8 mouse cellular contexts compared by ENCODE assay signal in genomic region chr2:148677801-148678200, GRCm38 (mm10). TPM values are rescaled to one million over a fixed set of nuclear protein-coding genes. Genes with fewer than 3 reads are reported as not detected.
DNase-seq lines count a peak whose midpoint lies in the region; ATAC-seq and TF ChIP-seq lines count a peak whose summit lies in the region.

No protein-coding gene starts in this region.

- ATAC-seq in embryonic facial prominence, embryonic 15.5 days (ENCODE audit: insufficient number of reproducible peaks, low FRiP score, low TSS enrichment, low read depth): 0 out of 2 replicates have a peak, but pooled peaks have one; percentile 21
- ATAC-seq in heart, embryonic 13.5 days (ENCODE audit: extremely low read depth, insufficient number of reproducible peaks, low FRiP score, low TSS enrichment): no peak
- peak; percentile 16; the same call in 1 of the 2 replicates for ATAC-seq in kidney, postnatal 0 days (replicated peaks; ENCODE audit: low FRiP score, low read depth)
- no peak for ATAC-seq in limb, embryonic 15.5 days (ENCODE audit: insufficient number of reproducible peaks, low FRiP score, low TSS enrichment, low read depth)
- peak; percentile 60 for ATAC-seq in neural tube, embryonic 11.5 days (ENCODE audit: insufficient read depth, low FRiP score, low TSS enrichment)

- WGBS in embryonic facial prominence, embryonic 15.5 days: 9% methylated on average over 26 of the region's 26 CpGs
- WGBS in heart, embryonic 13.5 days: 6% methylated on average over 26 of the region's 26 CpGs
- WGBS in kidney, postnatal 0 days: 12% methylated on average over 26 of the region's 26 CpGs
- WGBS in limb, embryonic 15.5 days: 11% methylated on average over 26 of the region's 26 CpGs
- 3% methylated on average over 26 of the region's 26 CpGs for WGBS in neural tube, embryonic 11.5 days

- peak overlapping the region; percentile 12; the same call in 1 of the 2 replicates for H3K9ac ChIP-seq in embryonic facial prominence, embryonic 15.5 days
- peak overlapping the region; percentile 75 for H3K9ac ChIP-seq in heart, embryonic 13.5 days
- peak overlapping the region; percentile 55 for H3K9ac ChIP-seq in kidney, postnatal 0 days (ENCODE audit: low read depth, low read length)
- no peak overlapping the region for H3K9ac ChIP-seq in limb, embryonic 15.5 days
- peak overlapping the region; percentile 19; the same call in 1 of the 2 replicates for H3K9ac ChIP-seq in neural tube, embryonic 11.5 days (ENCODE audit: low read length)

- peak; percentile 45 for DNase-seq in cerebellum, adult 11-12 months
- no peak for DNase-seq in cerebellum, adult 11 months
- peak; percentile 86 for DNase-seq in kidney, postnatal 0 days (ENCODE audit: low spot score)
- peak; percentile 84 for DNase-seq in neural tube, embryonic 11.5 days (ENCODE audit: low spot score)
- DNase-seq in urinary bladder, adult 2 months (ENCODE audit: low spot score): peak; percentile 39

- H3K27me3 ChIP-seq in embryonic facial prominence, embryonic 15.5 days: no peaks in the 10 kb centered on the region
- H3K27me3 ChIP-seq in heart, embryonic 13.5 days (replicated peaks): no peaks in the 10 kb centered on the region
- H3K27me3 ChIP-seq in kidney, postnatal 0 days (ENCODE audit: insufficient read depth, low read length): no peaks in the 10 kb centered on the region
- no peaks in the 10 kb centered on the region for H3K27me3 ChIP-seq in limb, embryonic 15.5 days
- no peaks in the 10 kb centered on the region for H3K27me3 ChIP-seq in neural tube, embryonic 11.5 days (ENCODE audit: control insufficient read depth, insufficient read depth, low read length)

- TF ChIP-seq CTCF in kidney, postnatal 0 days (IDR thresholded peaks at IDR 0.05; ENCODE audit: low read depth): no peak

- H3K4me2 ChIP-seq in embryonic facial prominence, embryonic 15.5 days (replicated peaks): peak overlapping the region; percentile 50
- peak overlapping the region; percentile 69 for H3K4me2 ChIP-seq in heart, embryonic 13.5 days
- peak overlapping the region; percentile 61 for H3K4me2 ChIP-seq in kidney, postnatal 0 days (ENCODE audit: low read length)
- H3K4me2 ChIP-seq in limb, embryonic 15.5 days: peak overlapping the region; percentile 39
- peak overlapping the region; percentile 43 for H3K4me2 ChIP-seq in neural tube, embryonic 11.5 days (ENCODE audit: low read depth)

- peak overlapping the region; percentile 46 for H3K4me3 ChIP-seq in embryonic facial prominence, embryonic 15.5 days (replicated peaks)
- peak overlapping the region; percentile 53 for H3K4me3 ChIP-seq in heart, embryonic 13.5 days
- peak overlapping the region; percentile 37 for H3K4me3 ChIP-seq in kidney, postnatal 0 days (replicated peaks; ENCODE audit: low read depth, low read length)
- peak overlapping the region; percentile 38 for H3K4me3 ChIP-seq in limb, embryonic 15.5 days
- H3K4me3 ChIP-seq in neural tube, embryonic 11.5 days (ENCODE audit: low read depth, low read length): peak overlapping the region; percentile 30

- H3K36me3 ChIP-seq in embryonic facial prominence, embryonic 15.5 days: peaks cover 21% of the 10 kb centered on the region
- peaks cover 25% of the 10 kb centered on the region for H3K36me3 ChIP-seq in heart, embryonic 13.5 days
- peaks cover 5% of the 10 kb centered on the region; the same call in 1 of the 2 replicates for H3K36me3 ChIP-seq in kidney, postnatal 0 days (ENCODE audit: insufficient read depth, low read length)
- peaks cover 19% of the 10 kb centered on the region for H3K36me3 ChIP-seq in limb, embryonic 15.5 days
- no peaks in the 10 kb centered on the region; the same call in none of the 2 replicates for H3K36me3 ChIP-seq in neural tube, embryonic 11.5 days (ENCODE audit: control insufficient read depth, insufficient read depth, low read length)

- H3K4me1 ChIP-seq in embryonic facial prominence, embryonic 15.5 days: peaks cover 56% of the 10 kb centered on the region
- H3K4me1 ChIP-seq in heart, embryonic 13.5 days: peaks cover 62% of the 10 kb centered on the region
- peaks cover 32% of the 10 kb centered on the region for H3K4me1 ChIP-seq in kidney, postnatal 0 days (replicated peaks; ENCODE audit: insufficient read depth, low read length)
- peaks cover 43% of the 10 kb centered on the region for H3K4me1 ChIP-seq in limb, embryonic 15.5 days
- H3K4me1 ChIP-seq in neural tube, embryonic 11.5 days (ENCODE audit: control insufficient read depth, insufficient read depth, low read length): peaks cover 14% of the 10 kb centered on the region

- H3K9me3 ChIP-seq in embryonic facial prominence, embryonic 15.5 days (replicated peaks): no peaks in the 10 kb centered on the region
- no peaks in the 10 kb centered on the region for H3K9me3 ChIP-seq in heart, embryonic 13.5 days
- H3K9me3 ChIP-seq in kidney, postnatal 0 days (replicated peaks; ENCODE audit: low read length): no peaks in the 10 kb centered on the region
- H3K9me3 ChIP-seq in limb, embryonic 15.5 days: no peaks in the 10 kb centered on the region
- H3K9me3 ChIP-seq in neural tube, embryonic 11.5 days (ENCODE audit: control insufficient read depth, low read length): no peaks in the 10 kb centered on the region

- H3K27ac ChIP-seq in embryonic facial prominence, embryonic 15.5 days (replicated peaks): peak overlapping the region; percentile 83
- peak overlapping the region; percentile 76 for H3K27ac ChIP-seq in heart, embryonic 13.5 days (replicated peaks)
- H3K27ac ChIP-seq in kidney, postnatal 0 days: peak overlapping the region; percentile 74
- peak overlapping the region; percentile 75 for H3K27ac ChIP-seq in limb, embryonic 15.5 days
- H3K27ac ChIP-seq in neural tube, embryonic 11.5 days (ENCODE audit: low read depth, low read length): peak overlapping the region; percentile 60

RNA-seq across cellular contexts. Expression of gene Gzf1, which starts 3.0 kb away (rescaled TPM):
- polyA plus RNA-seq in embryonic facial prominence, embryonic 15.5 days (2015; fragmentation: Nextera tagmentation; extraction: Ambion mirVana): 18.7 and 20.1 TPM in 2 replicates
- polyA plus RNA-seq in heart, embryonic 13.5 days (2015; fragmentation: Nextera tagmentation; extraction: Ambion mirVana): 13.1 and 13.2 TPM in 2 replicates
- 20.0 and 20.5 TPM in 2 replicates for polyA plus RNA-seq in kidney, postnatal 0 days (2015; fragmentation: Nextera tagmentation; extraction: Ambion mirVana)
- 20.1 and 20.7 TPM in 2 replicates for polyA plus RNA-seq in limb, embryonic 15.5 days (2015; fragmentation: Nextera tagmentation; extraction: Ambion mirVana)
- polyA plus RNA-seq in neural tube, embryonic 11.5 days (2014; fragmentation: Nextera tagmentation; extraction: Ambion mirVana): 22.4 and 27.3 TPM in 2 replicates
- polyA plus RNA-seq in urinary bladder, adult 2 months (2012; rRNA removed): 11.2 and 13.2 TPM in 2 replicates

RNA-seq across cellular contexts. Expression of gene Nxt1, which starts 5.4 kb away (rescaled TPM):
- 76.9 and 80.4 TPM in 2 replicates for polyA plus RNA-seq in embryonic facial prominence, embryonic 15.5 days (2015; fragmentation: Nextera tagmentation; extraction: Ambion mirVana)
- polyA plus RNA-seq in heart, embryonic 13.5 days (2015; fragmentation: Nextera tagmentation; extraction: Ambion mirVana): 50.4 and 55.5 TPM in 2 replicates
- 75.3 and 77.2 TPM in 2 replicates for polyA plus RNA-seq in kidney, postnatal 0 days (2015; fragmentation: Nextera tagmentation; extraction: Ambion mirVana)
- 78.0 and 80.2 TPM in 2 replicates for polyA plus RNA-seq in limb, embryonic 15.5 days (2015; fragmentation: Nextera tagmentation; extraction: Ambion mirVana)
- polyA plus RNA-seq in neural tube, embryonic 11.5 days (2014; fragmentation: Nextera tagmentation; extraction: Ambion mirVana): 101 and 105 TPM in 2 replicates
- 26.0 and 41.5 TPM in 2 replicates for polyA plus RNA-seq in urinary bladder, adult 2 months (2012; rRNA removed)

RNA-seq across cellular contexts. Expression of gene Napb, which starts 54.5 kb away (rescaled TPM):
- polyA plus RNA-seq in embryonic facial prominence, embryonic 15.5 days (2015; fragmentation: Nextera tagmentation; extraction: Ambion mirVana): 4.6 and 5.6 TPM in 2 replicates
- 2.2 and 2.4 TPM in 2 replicates for polyA plus RNA-seq in heart, embryonic 13.5 days (2015; fragmentation: Nextera tagmentation; extraction: Ambion mirVana)
- 1.3 and 1.4 TPM in 2 replicates for polyA plus RNA-seq in kidney, postnatal 0 days (2015; fragmentation: Nextera tagmentation; extraction: Ambion mirVana)
- 3.3 and 4.2 TPM in 2 replicates for polyA plus RNA-seq in limb, embryonic 15.5 days (2015; fragmentation: Nextera tagmentation; extraction: Ambion mirVana)
- polyA plus RNA-seq in neural tube, embryonic 11.5 days (2014; fragmentation: Nextera tagmentation; extraction: Ambion mirVana): 22.8 and 25.7 TPM in 2 replicates
- polyA plus RNA-seq in urinary bladder, adult 2 months (2012; rRNA removed): 3.5 and 4.0 TPM in 2 replicates

Comparison
In these comparisons a context has a peak if more than half of its experiments do, and no peak if none do; other contexts are left out.
1. ATAC-seq: peak in embryonic facial prominence, embryonic 15.5 days (single experiment), kidney, postnatal 0 days (single experiment) and neural tube, embryonic 11.5 days (single experiment); none in heart, embryonic 13.5 days (single experiment) and limb, embryonic 15.5 days (single experiment).
2. Peak in every context shown above with its lines, with median percentiles within 50 percentile points of each other: H3K27ac ChIP-seq, H3K4me2 ChIP-seq and H3K4me3 ChIP-seq.